Mouse (Mus musculus) liver, postnatal 0 days (tissue): ENCODE results near the gene Cldn8.

ENCODE experiments used
- CTCF ChIP-seq: sonication (generic); IDR thresholded peaks from 2 replicates; pipeline ENCODE4 v1.5.1; 2016; ENCODE audit warnings: antibody characterized with exemption, low read depth
- EP300 ChIP-seq: IDR thresholded peaks from 2 replicates; pipeline ENCODE4 v1.6.1; 2016; ENCODE audit warnings: antibody characterized with exemption, low read depth, mild to moderate bottlenecking

DNA sequence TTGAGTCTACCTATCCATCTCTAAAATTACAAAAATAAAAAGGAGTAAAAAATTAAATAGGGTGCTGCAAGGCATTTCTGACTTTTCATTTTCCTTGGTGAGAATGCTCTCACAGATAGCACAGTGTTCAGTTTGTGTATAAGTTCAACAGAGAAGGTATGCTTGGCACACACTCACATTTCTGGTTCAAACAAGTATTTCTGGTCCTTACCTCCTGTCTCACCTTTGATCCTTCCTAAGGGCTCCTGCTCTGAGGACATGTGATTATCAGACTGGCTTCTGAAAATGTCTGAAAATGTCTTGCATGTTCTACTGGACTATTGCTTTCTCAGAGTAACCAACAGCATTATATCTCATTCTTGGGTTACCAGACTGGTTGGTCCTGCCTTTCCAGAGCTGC is 7.2 kb upstream of the Cldn8 start:
- TF ChIP-seq CTCF, result no peak
- TF ChIP-seq EP300, result no peak
